Mouse (Mus musculus): ENCODE results near the gene Tcap. TPM values are rescaled to one million over a fixed set of nuclear protein-coding genes. Genes with fewer than 3 reads are reported as not detected.
A peak's percentile ranks its signal among the peaks of the same experiment; 100 is the strongest.

Tcap gene
- 1,000 to 10,000 TPM; 1,095 to 3,136 TPM for total RNA-seq (2021)
- polyA plus RNA-seq (2012; rRNA removed) = 1,250 and 1,827 TPM in 2 replicates
- long read RNA-seq, transcript Tcap-201 (2 exons, 948 nt) = major isoform, 1,828 of 1,900 reads
- long read RNA-seq, partial matches to known transcripts = 0 of 1,900 reads
- long read RNA-seq, other reads (novel, unspliced or antisense) = 72 of 1,900 reads

- Histone ChIP-seq H3K79me2 (replicated peaks; ENCODE audit: control insufficient read depth, insufficient read depth, low read length) (no peaks in the 10 kb centered on the region), H3K4me3 (peak within 1 kb of the TSS; percentile 55), H3K9ac (ENCODE audit: low read depth, low read length) (peak within 1 kb of the TSS; percentile 93), H3K4me1 (ENCODE audit: control insufficient read depth, insufficient read depth, low read length) (peaks cover 1% of the 10 kb centered on the region; the same call in 1 of the 2 replicates), H3K27ac (peak within 1 kb of the TSS; percentile 95), H3K36me3 (ENCODE audit: control insufficient read depth, insufficient read depth, low read length) (no peaks in the 10 kb centered on the region), H3K27me3 (ENCODE audit: control insufficient read depth, insufficient read depth, low read length) (no peaks in the 10 kb centered on the region; the same call in 1 of the 2 replicates)
- intact Hi-C loops (cut with DNase I) = no loop called here
- peak; percentile 70 to 80 for DNase-seq
- WGBS = 48% methylated on average over 14 of the region's 14 CpGs
- TF ChIP-seq CTCF (IDR thresholded peaks at IDR 0.05) (no peak), EP300 (IDR thresholded peaks at IDR 0.05; ENCODE audit: insufficient read depth, low read depth, low read length) (peak; percentile 95), POLR2A (IDR thresholded peaks at IDR 0.05; ENCODE audit: insufficient read depth, low read depth, low read length) (peak; percentile 99)
These were observed at the start of gene Tcap for GRCm38 (mm10) chr11:98383261-98384030. Gene Tcap, plus strand, starts transcription at chr11:98383811.

- intact Hi-C loops (cut with DNase I) = no loop called here
- Histone ChIP-seq H3K4me1 (ENCODE audit: control insufficient read depth, insufficient read depth, low read length) (no peaks in the 10 kb centered on the region), H3K9ac (ENCODE audit: low read depth, low read length) (no peak overlapping the region), H3K27me3 (ENCODE audit: control insufficient read depth, insufficient read depth, low read length) (peaks cover 15% of the 10 kb centered on the region), H3K4me3 (no peak overlapping the region), H3K27ac (no peak overlapping the region), H3K79me2 (replicated peaks; ENCODE audit: control insufficient read depth, insufficient read depth, low read length) (no peaks in the 10 kb centered on the region), H3K36me3 (ENCODE audit: control insufficient read depth, insufficient read depth, low read length) (no peaks in the 10 kb centered on the region)
- TF ChIP-seq CTCF (IDR thresholded peaks at IDR 0.05) = no peak
- no peak for TF ChIP-seq POLR2A (IDR thresholded peaks at IDR 0.05; ENCODE audit: insufficient read depth, low read depth, low read length)
- TF ChIP-seq EP300 (IDR thresholded peaks at IDR 0.05; ENCODE audit: insufficient read depth, low read depth, low read length) = no peak
- no peak for DNase-seq
- 5% methylated on average over 33 of the region's 41 CpGs for WGBS
These were observed 49.5 kb upstream of the Tcap start for GRCm38 (mm10) chr11:98333981-98334741.

GRCm38 (mm10) chr11:98335250-98335649 lies 48.4 kb upstream of the Tcap start:
- H3K9ac ChIP-seq (ENCODE audit: low read depth, low read length) = no peak overlapping the region
- H3K4me1 ChIP-seq (ENCODE audit: control insufficient read depth, insufficient read depth, low read length) = no peaks in the 10 kb centered on the region
- TF ChIP-seq POLR2A (IDR thresholded peaks at IDR 0.05; ENCODE audit: insufficient read depth, low read depth, low read length) = no peak
- H3K27ac ChIP-seq = no peak overlapping the region
- DNase-seq = no peak
- H3K27me3 ChIP-seq (ENCODE audit: control insufficient read depth, insufficient read depth, low read length) = peaks cover 9% of the 10 kb centered on the region
- intact Hi-C loops (cut with DNase I) = no loop called here
- WGBS = 7% methylated on average over 9 of the region's 9 CpGs
- no peak overlapping the region for H3K4me3 ChIP-seq
- H3K36me3 ChIP-seq (ENCODE audit: control insufficient read depth, insufficient read depth, low read length) = no peaks in the 10 kb centered on the region
- no peaks in the 10 kb centered on the region for H3K79me2 ChIP-seq (replicated peaks; ENCODE audit: control insufficient read depth, insufficient read depth, low read length)

- DNase-seq = no peak
- H3K27me3 ChIP-seq (ENCODE audit: control insufficient read depth, insufficient read depth, low read length) = peaks cover 9% of the 10 kb centered on the region
- no peaks in the 10 kb centered on the region for H3K4me1 ChIP-seq (ENCODE audit: control insufficient read depth, insufficient read depth, low read length)
- H3K4me3 ChIP-seq = no peak overlapping the region
- H3K9ac ChIP-seq (ENCODE audit: low read depth, low read length) = no peak overlapping the region
- no peak overlapping the region for H3K27ac ChIP-seq
- H3K79me2 ChIP-seq (replicated peaks; ENCODE audit: control insufficient read depth, insufficient read depth, low read length) = no peaks in the 10 kb centered on the region
- 18% methylated on average over 13 of the region's 13 CpGs for WGBS
- TF ChIP-seq CTCF (IDR thresholded peaks at IDR 0.05) (peak; percentile 57), POLR2A (IDR thresholded peaks at IDR 0.05; ENCODE audit: insufficient read depth, low read depth, low read length) (no peak), EP300 (IDR thresholded peaks at IDR 0.05; ENCODE audit: insufficient read depth, low read depth, low read length) (no peak)
- intact Hi-C loops (cut with DNase I) = no loop called here
- no peaks in the 10 kb centered on the region for H3K36me3 ChIP-seq (ENCODE audit: control insufficient read depth, insufficient read depth, low read length)
These were observed 47.1 kb upstream of the Tcap start for GRCm38 (mm10) chr11:98336245-98337107.

GRCm38 (mm10) chr11:98338507-98338961 lies 45.1 kb upstream of the Tcap start:
- peak overlapping the region; percentile 54 for H3K4me3 ChIP-seq
- peak overlapping the region; percentile 79 for H3K9ac ChIP-seq (ENCODE audit: low read depth, low read length)
- H3K27me3 ChIP-seq (ENCODE audit: control insufficient read depth, insufficient read depth, low read length) = peaks cover 9% of the 10 kb centered on the region
- intact Hi-C loops (cut with DNase I) = no loop called here
- no peak for TF ChIP-seq POLR2A (IDR thresholded peaks at IDR 0.05; ENCODE audit: insufficient read depth, low read depth, low read length)
- TF ChIP-seq EP300 (IDR thresholded peaks at IDR 0.05; ENCODE audit: insufficient read depth, low read depth, low read length) = no peak
- TF ChIP-seq CTCF (IDR thresholded peaks at IDR 0.05) = no peak
- no peak overlapping the region; the same call in 1 of the 2 replicates for H3K27ac ChIP-seq
- no peaks in the 10 kb centered on the region for H3K36me3 ChIP-seq (ENCODE audit: control insufficient read depth, insufficient read depth, low read length)
- WGBS = 1% methylated on average over 48 of the region's 57 CpGs
- H3K4me1 ChIP-seq (ENCODE audit: control insufficient read depth, insufficient read depth, low read length) = no peaks in the 10 kb centered on the region; the same call in 1 of the 2 replicates
- H3K79me2 ChIP-seq (replicated peaks; ENCODE audit: control insufficient read depth, insufficient read depth, low read length) = no peaks in the 10 kb centered on the region
- peak; percentile 57 to 60 for DNase-seq

Data from heart, adult 2 months (tissue).